Mouse (Mus musculus) layer of hippocampus, postnatal 14 days (tissue): ENCODE results near the gene Frat2. TPM values are rescaled to one million over a fixed set of nuclear protein-coding genes. Genes with fewer than 3 reads are reported as not detected.

Experiments
- DNase-seq, 2 experiments: peaks; one replicate each; pipeline ENCODE4 v3.0.0; 2021 to 2022; ENCODE audit warnings: low spot score in 2 of 2, mixed read lengths in 1 of 2
- total RNA-seq, 2 experiments: library from RNA; stranded (reverse); gene quantifications; 2 replicates each; pipeline ENCODE4 v1.2.3; 2021

The Frat2 gene
- total RNA-seq, 2 experiments from 2014 or later = 18.2 to 20.9 TPM

DNA sequence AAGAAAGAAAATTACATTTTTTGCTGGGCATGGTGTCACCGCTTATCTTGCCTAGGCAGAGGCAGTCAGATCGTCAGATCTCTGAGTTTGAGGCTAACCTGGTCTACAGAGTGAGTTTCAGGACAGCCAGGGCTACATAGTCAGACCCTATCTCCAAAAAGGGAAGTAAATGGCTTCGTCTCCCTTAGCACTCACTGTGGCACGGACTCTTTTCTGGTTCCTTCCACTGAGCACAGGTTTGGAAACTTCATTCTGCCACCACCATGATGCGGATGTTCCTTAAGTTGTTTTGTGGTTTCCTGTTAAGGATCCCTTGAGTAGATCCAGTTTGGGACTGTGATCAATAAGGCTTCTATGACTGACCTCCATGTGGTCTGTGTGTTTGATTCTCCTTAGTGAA lies 23.0 kb downstream of the Frat2 start:
- DNase-seq = no peak

DNA sequence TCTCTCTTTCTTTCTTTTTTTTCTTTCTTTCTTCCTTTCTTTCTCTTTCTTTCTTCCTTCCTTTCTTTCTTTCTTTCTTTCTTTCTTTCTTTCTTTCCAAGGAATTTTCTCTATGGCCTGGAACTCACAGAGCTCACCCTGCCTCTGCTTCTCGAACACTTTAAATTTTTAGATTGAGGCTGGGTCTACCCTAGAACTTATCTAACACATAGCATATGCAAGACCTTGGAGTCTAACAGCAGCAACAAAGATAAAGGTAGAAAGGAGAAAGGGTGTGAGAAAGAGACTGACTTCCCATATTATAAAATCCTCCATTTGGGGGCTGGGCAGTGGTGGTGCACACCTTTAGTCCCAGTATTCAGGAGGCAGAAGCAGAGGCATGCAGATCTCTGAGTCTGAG lies 25.3 kb downstream of the Frat2 start:
- DNase-seq = no peak

DNA sequence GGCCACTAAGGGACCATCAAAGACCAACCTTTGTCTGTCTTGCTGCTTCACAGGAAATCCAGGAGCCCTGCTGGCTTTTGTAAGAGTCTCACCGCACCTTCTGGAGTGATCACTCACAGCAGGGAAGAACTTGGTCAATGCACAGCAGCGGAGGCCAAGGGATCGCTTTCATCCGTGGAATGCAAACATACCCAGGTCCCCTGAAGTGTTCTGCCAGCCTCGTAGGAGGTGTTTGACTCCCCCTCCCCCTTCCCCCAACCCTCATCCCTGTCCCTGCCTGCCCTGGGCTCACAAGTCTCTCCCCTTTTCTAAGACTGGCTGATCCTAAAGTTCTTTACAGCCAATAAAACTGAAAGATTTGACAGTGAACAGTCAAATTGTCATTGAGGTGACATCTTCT lies 26.5 kb downstream of the Frat2 start:
- DNase-seq = no peak

DNA sequence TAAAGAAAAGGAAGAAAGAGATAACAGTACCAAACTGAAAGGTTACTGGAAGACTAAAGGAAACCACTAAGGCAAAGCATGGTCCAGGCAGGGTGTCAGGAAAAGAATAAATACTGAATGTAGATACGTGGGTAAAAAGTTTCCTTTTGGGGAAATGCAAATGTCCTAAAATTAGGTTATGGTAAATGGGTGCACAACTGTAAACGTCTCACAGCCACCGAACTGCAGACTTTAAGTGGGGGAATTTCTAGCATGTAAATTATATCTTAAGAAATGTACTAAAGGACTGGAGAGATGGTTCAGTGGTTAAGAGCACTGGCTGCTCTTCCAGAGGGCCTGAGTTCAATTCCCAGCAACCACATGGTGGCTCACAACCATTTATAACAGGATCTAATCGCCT lies 29.2 kb downstream of the Frat2 start:
- DNase-seq = no peak

DNA sequence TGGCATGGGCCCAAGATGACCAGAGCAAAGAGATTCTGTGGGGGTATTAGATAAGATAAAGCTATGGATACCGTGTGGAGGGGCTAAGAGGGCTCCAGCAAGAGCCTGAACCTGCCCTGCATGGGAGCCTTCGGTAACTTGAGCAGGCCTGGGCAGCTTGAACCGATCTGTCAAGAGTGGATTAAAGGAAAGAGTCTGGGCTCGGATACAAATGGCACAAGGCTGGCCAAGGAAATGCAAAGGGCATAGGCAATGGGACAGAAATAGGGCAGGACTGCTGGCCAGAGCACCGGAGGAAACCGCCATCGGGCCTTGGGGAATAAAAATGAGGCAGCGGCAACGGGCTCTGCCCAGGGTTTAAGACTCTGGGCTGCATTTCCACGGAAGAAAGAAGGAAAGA lies 30.6 kb downstream of the Frat2 start:
- no peak for DNase-seq

DNA sequence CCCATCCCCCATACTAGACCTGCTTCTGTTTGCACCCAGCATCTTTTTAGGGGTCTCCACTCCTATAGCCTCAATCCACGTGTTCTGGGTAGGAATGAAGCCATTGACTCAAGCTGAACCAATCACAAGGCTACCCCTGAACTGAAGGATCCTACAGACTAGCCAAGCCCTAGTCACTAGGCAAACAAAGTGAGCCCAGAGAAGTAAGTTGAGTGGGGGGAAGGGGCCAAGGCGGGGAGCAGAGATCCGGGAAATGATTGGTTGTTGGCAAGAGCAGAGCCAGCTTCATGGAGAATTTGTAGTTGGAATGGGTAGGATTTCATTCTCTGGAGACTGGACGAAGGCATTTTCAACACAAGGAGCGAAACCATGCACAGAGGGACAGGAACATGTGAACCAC lies 31.0 kb downstream of the Frat2 start:
- no peak for DNase-seq

DNA sequence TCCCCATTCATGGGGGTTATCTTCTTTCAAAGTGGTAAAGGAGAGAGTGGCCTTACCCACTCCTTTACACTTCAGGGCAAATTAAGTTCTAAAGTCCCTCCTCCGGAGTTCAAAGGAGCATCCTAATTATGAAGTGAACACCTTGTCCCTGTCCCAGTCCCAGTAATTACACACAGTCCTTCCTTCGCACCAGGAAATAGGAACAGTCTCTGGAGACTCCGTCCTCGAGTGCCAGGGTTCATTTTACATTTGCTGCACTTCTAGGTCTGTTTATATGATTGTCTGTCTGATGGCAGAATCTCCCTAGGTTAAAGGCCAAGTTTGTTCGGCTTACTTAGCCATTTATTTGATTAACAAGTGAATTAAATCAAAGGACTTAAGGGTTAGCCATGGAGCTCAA lies 31.5 kb downstream of the Frat2 start:
- DNase-seq = no peak

DNA sequence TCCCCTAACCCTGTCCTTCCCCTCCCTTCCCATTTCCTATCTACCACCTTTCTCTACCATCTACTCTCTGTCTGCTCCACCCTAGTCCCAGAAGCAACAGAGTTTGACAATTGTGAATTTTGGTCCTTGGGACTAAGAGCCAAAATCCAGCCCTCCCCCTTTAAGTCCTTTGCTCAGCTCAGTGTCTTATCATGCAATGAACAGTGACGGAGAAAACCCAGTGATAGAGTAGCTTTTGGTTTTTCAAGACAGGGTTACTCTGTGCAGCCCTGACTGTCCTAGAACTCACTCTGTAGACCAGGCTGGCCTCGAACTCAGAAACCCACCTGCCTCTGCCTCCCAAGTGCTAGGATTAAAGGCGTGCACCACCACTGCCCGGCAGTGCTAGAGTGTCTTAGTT lies 34.6 kb downstream of the Frat2 start:
- DNase-seq = no peak

DNA sequence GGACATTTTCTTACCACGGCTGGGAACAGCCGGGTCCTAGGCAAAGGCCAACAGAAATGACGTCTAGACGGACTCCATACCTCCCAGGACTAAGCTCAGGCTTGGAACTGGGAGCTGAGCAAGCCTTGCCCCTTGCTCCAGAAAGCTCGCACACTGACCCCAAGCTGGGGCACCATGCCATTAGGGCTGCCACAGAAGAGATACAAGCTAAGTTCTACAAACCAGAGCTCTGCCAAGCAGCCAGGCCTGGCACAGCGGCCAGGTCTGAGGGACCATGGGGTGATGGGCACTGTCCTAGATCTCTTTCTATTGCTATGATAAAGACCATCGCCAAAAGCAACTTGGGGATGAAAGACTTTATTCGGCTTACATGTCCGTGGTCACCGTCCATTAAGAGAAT lies 35.4 kb downstream of the Frat2 start:
- no peak for DNase-seq

DNA sequence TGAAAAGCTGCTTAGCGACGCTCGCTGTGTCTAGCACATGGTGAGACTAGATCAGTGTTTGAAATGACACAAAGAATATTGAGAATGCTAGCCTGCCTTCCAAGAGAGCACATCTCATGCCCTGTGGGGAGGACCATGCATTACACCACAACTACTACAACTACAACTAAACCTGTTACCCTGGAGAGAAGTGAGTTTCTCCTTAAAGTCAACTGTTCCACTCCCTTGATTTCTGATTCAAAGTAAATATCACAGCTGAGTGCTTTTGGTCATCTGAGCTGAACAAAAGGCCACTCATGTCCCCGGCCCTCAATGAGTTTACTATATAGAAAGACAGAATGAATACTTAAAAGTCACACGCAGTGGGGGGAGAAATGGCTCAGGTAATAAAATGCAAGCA lies 37.9 kb downstream of the Frat2 start:
- DNase-seq = no peak

DNA sequence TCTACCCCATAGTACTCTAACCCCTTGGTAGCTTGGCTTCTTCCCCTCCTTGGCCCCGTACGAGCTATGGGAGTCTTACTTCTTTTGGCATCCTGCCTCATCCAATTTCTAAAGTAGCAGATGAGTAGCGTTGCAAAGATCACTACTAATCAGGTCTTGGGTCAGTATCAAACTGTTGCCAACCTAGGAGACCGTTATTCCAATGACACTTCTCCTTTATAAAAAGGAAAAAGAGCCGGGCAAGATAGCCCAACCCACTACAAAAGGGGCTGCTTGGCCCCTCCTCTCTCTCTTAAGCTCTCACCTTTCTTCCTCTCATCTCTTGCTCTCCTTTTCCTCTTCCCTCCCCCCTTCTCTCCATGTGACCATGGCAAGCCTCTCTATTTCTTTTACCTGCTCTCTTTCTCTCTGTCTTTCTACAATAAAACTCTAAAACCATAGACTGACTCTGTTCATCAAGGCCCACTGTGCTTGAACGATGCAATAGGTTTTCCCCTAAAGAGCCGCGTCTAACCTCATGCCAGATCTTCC lies 39.8 kb downstream of the Frat2 start:
- DNase-seq = no peak

DNA sequence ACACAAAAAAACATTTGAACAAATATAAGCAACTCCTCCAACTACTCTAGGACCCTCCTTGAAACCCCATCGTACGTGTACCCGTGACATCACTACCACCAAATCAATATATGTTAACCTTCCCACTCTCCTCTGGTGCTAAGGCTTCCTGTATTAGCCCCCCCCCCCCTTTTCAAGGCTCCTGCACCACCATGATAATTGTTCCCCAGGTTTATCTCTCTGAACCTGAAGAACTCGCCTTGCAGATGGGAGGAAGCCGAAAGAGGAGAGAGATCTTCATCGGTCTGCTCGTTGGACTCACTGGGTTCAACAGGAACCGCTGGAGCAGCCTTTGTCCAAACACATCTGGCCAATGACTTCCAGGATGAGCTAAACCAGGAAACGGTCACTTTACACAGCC lies 40.4 kb downstream of the Frat2 start:
- no peak for DNase-seq

DNA sequence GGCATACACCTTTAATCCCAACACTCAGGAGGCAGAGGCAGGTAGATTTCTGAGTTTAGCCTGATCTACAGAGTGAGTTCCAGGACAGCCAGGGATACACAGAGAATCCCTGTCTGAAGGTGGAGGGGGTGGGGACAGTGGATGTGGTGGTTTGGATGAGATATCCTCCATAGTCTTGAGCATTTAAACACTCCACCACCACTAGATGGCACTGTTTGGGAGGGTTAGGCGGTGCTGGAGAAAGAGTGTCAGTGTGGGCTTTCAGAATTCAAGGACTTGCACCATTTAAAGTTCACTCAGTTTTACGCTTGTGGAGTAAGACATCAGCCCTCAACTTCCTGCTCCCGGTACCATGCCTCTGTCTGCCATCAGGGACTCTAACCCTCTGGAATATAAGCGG lies 42.1 kb downstream of the Frat2 start:
- no peak for DNase-seq

DNA sequence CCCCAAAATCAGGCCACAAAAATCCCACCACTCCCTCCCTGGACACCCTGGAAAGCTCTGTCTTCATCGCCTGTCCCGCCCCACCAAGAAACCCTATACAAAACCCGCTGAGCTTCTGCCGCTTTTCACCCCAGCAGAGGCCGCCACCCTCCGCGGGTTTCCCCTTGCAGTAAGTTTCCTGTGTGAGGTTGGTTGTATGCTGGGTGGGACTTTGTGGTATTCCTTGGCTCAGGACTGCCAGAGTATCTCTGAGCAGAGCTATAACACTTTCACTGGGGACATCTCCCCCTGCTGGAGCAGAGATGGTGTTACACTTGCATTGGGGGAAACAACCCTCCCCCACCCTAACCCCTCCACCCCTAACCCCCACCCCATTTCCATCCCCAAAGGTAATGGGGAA lies 44.6 kb downstream of the Frat2 start:
- DNase-seq = peak in 1 of 2 experiments; percentile 13

DNA sequence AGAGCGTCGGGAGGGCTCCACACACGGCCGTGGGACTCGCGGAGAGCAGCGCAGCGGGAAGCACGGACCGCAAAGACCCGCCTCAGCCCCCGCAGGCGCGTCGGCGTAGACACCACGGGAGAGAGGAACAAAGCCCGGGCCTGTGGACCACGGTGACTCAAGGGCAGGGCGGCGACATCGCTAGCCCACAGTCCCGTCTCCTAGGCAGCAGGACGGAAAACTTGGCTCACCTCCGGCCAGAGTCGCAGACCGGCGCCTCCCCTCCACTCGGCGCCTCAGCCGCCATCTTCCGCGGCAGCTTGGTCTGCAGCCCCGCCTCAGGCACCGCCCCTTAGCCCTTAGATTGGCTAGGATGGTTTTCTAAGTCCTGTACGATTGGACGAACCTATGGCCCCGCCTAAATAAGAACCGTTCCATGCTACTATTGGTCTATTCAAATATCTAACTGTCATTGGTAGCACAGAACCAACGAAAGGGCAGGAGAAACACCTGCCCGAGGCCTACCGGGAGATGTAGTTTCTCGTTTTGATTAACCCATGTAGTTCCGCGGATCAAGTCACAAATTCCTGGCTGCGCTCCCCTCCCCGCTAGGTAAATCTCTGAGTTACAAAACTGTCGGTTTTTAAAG lies 46.1 kb downstream of the Frat2 start, which contains the start of gene Arhgap19:
Arhgap19 (minus strand) TSS at position 306 of the 628 bp plus-strand sequence.
- peak; percentile 82 to 95 for DNase-seq

DNA sequence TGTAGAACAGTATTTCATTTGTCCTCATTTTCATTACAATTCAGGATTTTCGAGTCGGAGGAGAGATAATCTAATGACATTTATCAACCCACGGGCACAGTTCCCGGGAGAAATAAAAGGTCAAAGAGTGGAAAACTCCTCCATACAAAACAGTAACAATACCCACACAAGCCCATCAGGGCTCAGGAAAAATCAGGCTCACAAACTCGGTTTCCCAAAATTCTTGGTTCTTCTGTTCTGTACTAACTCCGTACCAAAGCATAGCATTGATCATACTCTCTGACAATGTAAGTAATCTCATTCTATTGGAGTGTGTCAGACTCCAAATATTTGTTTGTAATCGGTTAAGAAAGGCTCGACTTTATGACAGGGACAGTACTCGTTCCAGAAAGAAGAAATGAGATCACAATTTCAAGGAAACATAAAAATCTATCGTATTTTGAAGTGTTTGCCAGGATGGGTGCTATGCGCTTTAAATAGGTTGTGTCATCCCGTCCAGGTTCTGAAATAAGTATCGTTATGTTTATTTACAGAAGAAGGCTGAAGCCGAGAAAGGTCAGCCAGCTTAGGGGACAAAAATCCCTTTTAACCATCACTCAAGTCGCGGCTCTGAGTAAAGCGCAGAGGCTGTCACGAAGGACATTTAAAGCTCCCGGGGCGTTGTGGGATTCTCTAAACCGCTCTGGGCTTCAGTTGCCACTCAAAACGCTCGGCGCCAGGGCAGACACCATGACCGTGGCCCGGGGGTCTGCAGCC lies 46.8 kb downstream of the Frat2 start:
- DNase-seq = no peak

DNA sequence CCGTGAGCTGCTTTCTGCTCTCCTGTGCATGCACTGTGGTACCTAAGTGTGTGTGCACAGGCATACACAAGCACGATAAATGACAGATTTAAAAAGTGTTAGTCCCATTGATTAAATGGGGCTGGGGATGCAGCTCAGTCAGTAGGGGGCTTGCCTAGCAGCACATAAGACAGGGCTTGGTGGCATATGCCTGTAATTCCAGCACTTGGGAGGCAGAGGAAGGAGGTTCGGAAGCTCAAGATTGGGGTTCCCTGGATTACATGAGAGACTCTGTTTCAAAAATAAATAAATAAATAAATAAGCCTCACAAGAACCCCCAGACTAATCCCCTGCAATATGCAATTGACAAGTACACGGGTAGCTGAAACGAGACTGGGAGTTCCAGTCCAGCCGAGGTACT lies 47.5 kb downstream of the Frat2 start:
- no peak for DNase-seq

DNA sequence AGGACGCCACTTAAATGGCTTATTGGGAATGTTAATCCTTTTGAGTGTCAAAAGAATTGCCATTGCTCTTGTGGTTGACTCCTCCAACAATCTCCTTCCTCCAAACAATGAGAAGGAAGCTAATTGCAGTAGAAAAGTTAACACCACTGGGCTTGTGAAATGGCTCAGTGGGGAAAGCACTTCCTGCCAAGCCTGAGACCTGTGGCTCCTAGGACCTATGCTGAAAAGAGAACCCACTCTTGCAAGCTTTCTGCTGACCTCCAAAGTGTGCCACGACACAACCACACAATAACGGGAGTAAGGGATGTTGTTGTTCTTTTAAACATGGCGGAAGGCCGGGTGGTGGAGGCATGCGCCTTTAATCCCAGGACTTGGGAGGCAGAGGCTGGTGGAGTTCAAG lies 50.4 kb downstream of the Frat2 start:
- no peak for DNase-seq

DNA sequence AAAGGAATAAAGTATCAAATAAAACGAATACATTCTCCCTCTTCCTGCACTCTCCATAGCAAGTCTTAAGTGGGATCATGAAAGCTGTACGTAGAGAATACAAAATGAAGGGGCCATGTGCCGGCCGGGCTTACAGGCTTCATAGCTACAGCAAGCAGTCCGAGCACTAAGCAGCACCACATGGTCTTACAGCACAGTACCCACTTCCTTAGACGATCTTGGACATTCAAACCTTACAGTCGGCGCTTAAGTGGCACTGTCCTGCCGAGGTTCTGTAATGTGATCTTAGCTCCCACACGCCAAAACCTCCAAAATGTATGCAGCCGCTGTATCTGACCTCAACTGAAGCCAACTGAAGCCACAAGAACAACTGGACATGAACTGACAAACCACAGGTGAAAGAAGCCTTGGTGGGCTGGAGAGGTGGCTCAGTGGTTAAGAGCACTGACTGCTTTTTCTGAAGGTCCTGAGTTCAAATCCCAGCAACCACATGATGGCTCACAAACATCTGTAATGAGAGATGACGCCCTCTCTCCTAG lies 51.1 kb downstream of the Frat2 start:
- no peak for DNase-seq

DNA sequence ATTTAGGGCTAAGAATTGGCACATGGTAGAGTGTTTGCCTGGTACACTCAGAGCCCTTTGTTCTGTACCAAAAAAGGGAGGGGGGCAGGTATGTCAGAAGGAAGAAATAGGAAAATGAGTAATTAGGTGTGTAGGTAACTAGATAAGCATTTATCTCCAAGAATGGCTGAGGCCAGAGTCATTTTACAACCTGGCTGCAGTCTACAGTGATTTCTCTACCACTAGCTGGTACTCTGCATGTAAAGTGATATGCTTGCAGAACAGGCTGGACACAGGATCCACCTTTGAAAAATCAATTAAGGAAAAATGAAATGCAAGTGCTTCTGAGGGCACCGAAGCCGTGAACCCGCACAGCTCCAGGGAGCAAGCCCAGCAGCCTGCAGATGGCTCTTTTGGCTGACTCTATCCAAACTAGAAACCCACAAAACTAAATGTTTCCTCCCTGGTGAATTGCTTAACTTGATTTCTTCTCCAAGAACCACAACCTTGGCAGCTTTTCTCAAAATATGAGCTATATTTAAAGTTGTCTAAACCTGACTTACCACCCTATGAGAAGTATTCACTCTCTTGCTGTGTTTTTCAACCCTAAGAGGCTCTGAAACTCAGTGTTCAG lies 51.7 kb downstream of the Frat2 start:
- no peak for DNase-seq
